Mouse (Mus musculus): ENCODE results near the gene Uxt. TPM values are rescaled to one million over a fixed set of nuclear protein-coding genes. Genes with fewer than 3 reads are reported as not detected.
A peak's percentile ranks its signal among the peaks of the same experiment; 100 is the strongest.

Gene Uxt
- polyA plus RNA-seq, 1 experiment from 2014 or later = 49.7 TPM

- ATAC-seq (ENCODE audit: low FRiP score) = peak; percentile 76
These were observed 41.5 kb downstream of the Uxt start for GRCm38 (mm10) chrX:20920249-20920843.

DNA sequence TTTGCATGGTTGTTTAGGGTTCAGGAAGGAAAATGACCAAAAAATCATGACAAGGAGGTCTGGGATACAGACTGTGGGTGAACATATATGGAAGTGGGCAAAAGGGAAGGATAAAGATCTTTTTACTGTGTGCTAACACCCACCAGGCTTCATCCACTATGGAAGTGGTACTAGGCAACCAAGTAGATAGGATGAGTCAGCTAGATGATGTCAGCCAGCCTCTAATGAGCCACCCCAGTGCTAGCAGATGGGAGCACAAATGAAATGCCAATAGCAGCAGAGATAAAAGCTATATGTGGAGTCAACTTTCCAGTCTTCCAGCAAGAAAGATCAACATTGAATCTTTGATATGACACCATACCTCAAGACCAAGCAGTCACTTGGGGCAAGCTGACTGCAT, 46.7 kb downstream of the Uxt start:
- no peak overlapping the region for H3K9ac ChIP-seq
- H3K27ac ChIP-seq = no peak overlapping the region
- no peak for ATAC-seq (ENCODE audit: low FRiP score)
- H3K4me2 ChIP-seq (replicated peaks) = no peak overlapping the region
- no peaks in the 10 kb centered on the region for H3K36me3 ChIP-seq
- H3K4me1 ChIP-seq = no peaks in the 10 kb centered on the region
- H3K4me3 ChIP-seq = no peak overlapping the region
- no peaks in the 10 kb centered on the region for H3K9me3 ChIP-seq (replicated peaks)
- no peaks in the 10 kb centered on the region for H3K27me3 ChIP-seq

More at GRCm38 (mm10) chrX:20920249-20920843, 41.5 kb downstream of the Uxt start:
- no peaks in the 10 kb centered on the region for H3K9me3 ChIP-seq (replicated peaks)
- peak overlapping the region; percentile 63 for H3K9ac ChIP-seq
- H3K4me1 ChIP-seq = no peaks in the 10 kb centered on the region
- H3K27me3 ChIP-seq = no peaks in the 10 kb centered on the region
- 18% methylated on average over 44 of the region's 49 CpGs for WGBS
- H3K27ac ChIP-seq = peak overlapping the region; percentile 75
- H3K36me3 ChIP-seq = no peaks in the 10 kb centered on the region
- H3K4me3 ChIP-seq = peak overlapping the region; percentile 48
- peak overlapping the region; percentile 58 for H3K4me2 ChIP-seq (replicated peaks)

GRCm38 (mm10) chrX:20913726-20914125, 48.1 kb downstream of the Uxt start:
- H3K4me1 ChIP-seq = no peaks in the 10 kb centered on the region
- ATAC-seq (ENCODE audit: low FRiP score) = no peak
- WGBS = 87% methylated on average over 6 of the region's 6 CpGs
- no peaks in the 10 kb centered on the region for H3K36me3 ChIP-seq
- no peak overlapping the region for H3K4me2 ChIP-seq (replicated peaks)
- no peak overlapping the region for H3K4me3 ChIP-seq
- no peak overlapping the region for H3K9ac ChIP-seq
- no peaks in the 10 kb centered on the region for H3K9me3 ChIP-seq (replicated peaks)
- H3K27ac ChIP-seq = no peak overlapping the region
- H3K27me3 ChIP-seq = no peaks in the 10 kb centered on the region

- WGBS = 58% methylated on average over 3 of the region's 3 CpGs
- no peaks in the 10 kb centered on the region for H3K4me1 ChIP-seq
- no peak overlapping the region for H3K27ac ChIP-seq
- H3K9ac ChIP-seq = no peak overlapping the region
- H3K27me3 ChIP-seq = no peaks in the 10 kb centered on the region
- no peak overlapping the region for H3K4me2 ChIP-seq (replicated peaks)
- no peaks in the 10 kb centered on the region for H3K9me3 ChIP-seq (replicated peaks)
- H3K4me3 ChIP-seq = no peak overlapping the region
- H3K36me3 ChIP-seq = 0 out of 2 replicates have a peak, but pooled peaks cover 4% of the 10 kb centered on the region
- ATAC-seq (ENCODE audit: low FRiP score) = no peak
These were observed 51.7 kb downstream of the Uxt start for GRCm38 (mm10) chrX:20910074-20910473.

Other genes with a start within 250 kb of the Uxt start
- gene Araf, start 164.2 kb downstream of the Uxt start, polyA plus RNA-seq (2016; fragmentation: Nextera tagmentation; extraction: Ambion mirVana) = 154 and 155 TPM in 2 replicates
- 8.8 and 10.7 TPM in 2 replicates for gene Timp1, start 91.9 kb downstream of the Uxt start, polyA plus RNA-seq (2016; fragmentation: Nextera tagmentation; extraction: Ambion mirVana)
- gene Syn1, start 41.0 kb downstream of the Uxt start, polyA plus RNA-seq (2016; fragmentation: Nextera tagmentation; extraction: Ambion mirVana) = 22.5 and 29.4 TPM in 2 replicates
- 3.7 and 5.1 TPM in 2 replicates for gene Cfp, start 30.5 kb downstream of the Uxt start, polyA plus RNA-seq (2016; fragmentation: Nextera tagmentation; extraction: Ambion mirVana)
- 18.5 and 18.7 TPM in 2 replicates for gene Elk1, start 11.4 kb downstream of the Uxt start, polyA plus RNA-seq (2016; fragmentation: Nextera tagmentation; extraction: Ambion mirVana)
- gene Zfp182, start 100.3 kb upstream of the Uxt start, polyA plus RNA-seq (2016; fragmentation: Nextera tagmentation; extraction: Ambion mirVana) = 9.5 and 10.2 TPM in 2 replicates
- gene Spaca5, start 106.4 kb upstream of the Uxt start, polyA plus RNA-seq (2016; fragmentation: Nextera tagmentation; extraction: Ambion mirVana) = not detected in 2 replicates
- gene Zfp300, start 127.5 kb upstream of the Uxt start, polyA plus RNA-seq (2016; fragmentation: Nextera tagmentation; extraction: Ambion mirVana) = 3.2 and 4.1 TPM in 2 replicates
- gene Ssxa1, start 153.8 kb upstream of the Uxt start, polyA plus RNA-seq (2016; fragmentation: Nextera tagmentation; extraction: Ambion mirVana) = not detected in 2 replicates
- not detected in 2 replicates for gene Gm21876, start 213.6 kb upstream of the Uxt start, polyA plus RNA-seq (2016; fragmentation: Nextera tagmentation; extraction: Ambion mirVana)

Data from hindbrain, embryonic 12.5 days (tissue).